9 mouse cellular contexts compared by ENCODE assay signal in the genomic region with DNA sequence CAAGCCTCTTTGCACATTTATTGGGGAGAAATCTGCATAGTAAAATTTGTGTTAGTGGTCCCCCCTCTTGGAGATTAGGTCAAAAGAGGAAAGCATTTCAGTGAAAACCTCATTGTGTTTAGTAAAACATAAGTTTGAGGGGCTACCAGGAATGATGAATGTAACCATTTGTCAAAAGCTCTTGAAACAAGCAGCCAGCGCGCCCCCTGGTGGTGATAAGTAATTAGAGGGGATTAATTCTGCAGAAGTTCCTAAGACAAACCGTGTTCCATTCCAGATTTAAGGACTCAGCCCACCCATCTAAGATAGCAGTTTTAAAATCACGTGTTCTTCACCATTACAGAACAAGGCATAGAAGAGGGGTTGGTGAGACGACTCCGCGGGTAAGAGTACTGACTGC. TPM values are rescaled to one million over a fixed set of nuclear protein-coding genes. Genes with fewer than 3 reads are reported as not detected.
DNase-seq lines count a peak whose midpoint lies in the region; ATAC-seq lines count a peak whose summit lies in the region.
"Had no signal": no experiment of that assay in that cellular context is flagged by ENCODE, and none has a peak within 500 bp of the region (broad histone marks: within the 10 kb centered on the region; RNA-seq: fewer than 3 reads in every experiment).

No protein-coding gene starts in this region.

- no peak overlapping the region for H3K27ac ChIP-seq in forebrain, embryonic 13.5 days
- H3K27ac ChIP-seq in forebrain, embryonic 16.5 days (ENCODE audit: low read length) = no peak overlapping the region
- H3K27ac ChIP-seq: liver, embryonic 15.5 days had no signal

- no peak overlapping the region for H3K9ac ChIP-seq in forebrain, embryonic 13.5 days
- H3K9ac ChIP-seq in forebrain, embryonic 16.5 days (replicated peaks; ENCODE audit: low read depth, low read length) = no peak overlapping the region
- H3K9ac ChIP-seq: liver, embryonic 15.5 days had no signal

- H3K27me3 ChIP-seq in forebrain, embryonic 13.5 days = no peaks in the 10 kb centered on the region
- H3K27me3 ChIP-seq in forebrain, embryonic 16.5 days (replicated peaks; ENCODE audit: control insufficient read depth, insufficient read depth, low read length) = no peaks in the 10 kb centered on the region
- H3K27me3 ChIP-seq: liver, embryonic 15.5 days had no signal

- H3K4me3 ChIP-seq in forebrain, embryonic 13.5 days = no peak overlapping the region
- H3K4me3 ChIP-seq in forebrain, embryonic 16.5 days (replicated peaks; ENCODE audit: low read length) = no peak overlapping the region
- H3K4me3 ChIP-seq: liver, embryonic 15.5 days had no signal

- ATAC-seq in forebrain, embryonic 13.5 days = 0 out of 2 replicates have a peak, but pooled peaks have one; percentile 21
- no peak for ATAC-seq in forebrain, embryonic 16.5 days

- H3K9me3 ChIP-seq in forebrain, embryonic 13.5 days (replicated peaks) = no peaks in the 10 kb centered on the region
- no peaks in the 10 kb centered on the region for H3K9me3 ChIP-seq in forebrain, embryonic 16.5 days (ENCODE audit: control insufficient read depth, low read length)
- H3K9me3 ChIP-seq: liver, embryonic 15.5 days had no signal

- H3K4me2 ChIP-seq in forebrain, embryonic 13.5 days = no peak overlapping the region
- no peak overlapping the region for H3K4me2 ChIP-seq in forebrain, embryonic 16.5 days (ENCODE audit: low read length)
- H3K4me2 ChIP-seq: liver, embryonic 15.5 days had no signal

- H3K36me3 ChIP-seq in forebrain, embryonic 13.5 days (ENCODE audit: poor library complexity, severe bottlenecking) = peaks cover 18% of the 10 kb centered on the region
- peaks cover 4% of the 10 kb centered on the region; the same call in 1 of the 2 replicates for H3K36me3 ChIP-seq in forebrain, embryonic 16.5 days (ENCODE audit: control insufficient read depth, insufficient read depth)
- H3K36me3 ChIP-seq: liver, embryonic 15.5 days had no signal

- no peaks in the 10 kb centered on the region for H3K4me1 ChIP-seq in forebrain, embryonic 13.5 days
- no peaks in the 10 kb centered on the region for H3K4me1 ChIP-seq in forebrain, embryonic 16.5 days (replicated peaks; ENCODE audit: control insufficient read depth, insufficient read depth, low read length)
- H3K4me1 ChIP-seq: liver, embryonic 15.5 days had no signal

- 17% methylated on average over 7 of the region's 7 CpGs for WGBS in forebrain, embryonic 13.5 days
- 21% methylated on average over 7 of the region's 7 CpGs for WGBS in forebrain, embryonic 16.5 days

- peak; percentile 88 for DNase-seq in ES-CJ7 (ENCODE audit: low read depth, low spot score)
- DNase-seq in c-Kit-positive CD71-positive TER-119-negative erythroid progenitor cells, embryonic 14.5 days (ENCODE audit: low read depth) = peak; percentile 42
- peak; percentile 26 to 36 for DNase-seq in gastrocnemius, adult 8-10 months (ENCODE audit: low spot score in 2 of 2)
- peak; percentile 59 for DNase-seq in layer of hippocampus, adult 9-11 months
- DNase-seq in lung, postnatal 36 days = peak; percentile 83
- peak; percentile 52 to 86 for DNase-seq in spleen, postnatal 4 days (ENCODE audit: low spot score in 2 of 2)

RNA-seq across cellular contexts. Expression of a gene that starts 35.7 kb away (rescaled TPM):
- 173 and 181 TPM in 2 replicates for polyA plus RNA-seq in forebrain, embryonic 13.5 days (2015; fragmentation: Nextera tagmentation; extraction: Ambion mirVana)
- 282 and 309 TPM in 2 replicates for polyA plus RNA-seq in forebrain, embryonic 16.5 days (2015; fragmentation: Nextera tagmentation; extraction: Ambion mirVana)
- total RNA-seq in gastrocnemius, adult 8-10 months (2022) = 1 to 10 TPM; 2.1 to 3.3 (median 3.0) TPM

RNA-seq across cellular contexts. Expression of a gene that starts 51.7 kb away (rescaled TPM):
- 0.47 TPM in 1 of 2 replicates, not detected in the other for polyA plus RNA-seq in forebrain, embryonic 13.5 days (2015; fragmentation: Nextera tagmentation; extraction: Ambion mirVana)
- polyA plus RNA-seq in forebrain, embryonic 16.5 days (2015; fragmentation: Nextera tagmentation; extraction: Ambion mirVana) = 1.2 TPM in 2 replicates
- 1 to 10 TPM; 1.2 to 3.0 (median 2.4) TPM for total RNA-seq in gastrocnemius, adult 8-10 months (2022)

RNA-seq across cellular contexts. Expression of a gene that starts 54.7 kb away (rescaled TPM):
- 0.08 TPM in 1 of 2 replicates, not detected in the other for polyA plus RNA-seq in forebrain, embryonic 13.5 days (2015; fragmentation: Nextera tagmentation; extraction: Ambion mirVana)
- not detected in 2 replicates for polyA plus RNA-seq in forebrain, embryonic 16.5 days (2015; fragmentation: Nextera tagmentation; extraction: Ambion mirVana)
- not detected for total RNA-seq in gastrocnemius, adult 8-10 months (2022)
- polyA plus RNA-seq: liver, embryonic 15.5 days had no signal

Comparison
In these comparisons a context has a peak if more than half of its experiments do, and no peak if none do; other contexts are left out.
1. DNase-seq: peak in every context shown above with its lines; median percentile 88 in ES-CJ7; 83 in lung, postnatal 36 days; 69 in spleen, postnatal 4 days; 59 in layer of hippocampus, adult 9-11 months; 42 in c-Kit-positive CD71-positive TER-119-negative erythroid progenitor cells, embryonic 14.5 days; 31 in gastrocnemius, adult 8-10 months.